Mouse (Mus musculus): ENCODE measurements around the gene Foxo1.

DNA sequence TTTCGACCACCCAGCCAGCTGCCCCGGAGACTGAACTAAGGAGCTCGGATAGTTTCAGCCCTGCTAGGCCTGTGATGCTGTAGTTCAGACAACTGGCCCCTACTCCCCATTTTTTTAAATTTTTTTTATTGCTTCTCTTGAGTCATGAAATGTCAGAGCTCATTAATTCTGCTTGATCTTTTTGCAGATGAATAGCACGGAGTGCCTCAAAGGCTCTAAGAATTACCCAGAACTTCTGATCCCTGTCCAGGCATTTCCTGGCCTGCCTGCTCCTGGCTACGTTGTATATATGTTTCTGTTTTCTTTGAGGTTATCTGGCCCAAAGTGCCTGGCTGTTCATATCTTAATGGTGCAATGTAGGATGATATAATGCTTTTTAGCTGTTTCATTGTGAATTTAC lies 108.8 kb downstream of the Foxo1 start:
- TF ChIP-seq CTCF (IDR thresholded peaks at IDR 0.05; ENCODE audit: low read depth) (no peak), EP300 (IDR thresholded peaks at IDR 0.05; ENCODE audit: low read depth) (no peak)

All from liver, postnatal 0 days (tissue).